Mouse (Mus musculus): ENCODE measurements around the gene Otulin.
A peak's percentile ranks its signal among the peaks of the same experiment; 100 is the strongest.

Otulin gene

DNA sequence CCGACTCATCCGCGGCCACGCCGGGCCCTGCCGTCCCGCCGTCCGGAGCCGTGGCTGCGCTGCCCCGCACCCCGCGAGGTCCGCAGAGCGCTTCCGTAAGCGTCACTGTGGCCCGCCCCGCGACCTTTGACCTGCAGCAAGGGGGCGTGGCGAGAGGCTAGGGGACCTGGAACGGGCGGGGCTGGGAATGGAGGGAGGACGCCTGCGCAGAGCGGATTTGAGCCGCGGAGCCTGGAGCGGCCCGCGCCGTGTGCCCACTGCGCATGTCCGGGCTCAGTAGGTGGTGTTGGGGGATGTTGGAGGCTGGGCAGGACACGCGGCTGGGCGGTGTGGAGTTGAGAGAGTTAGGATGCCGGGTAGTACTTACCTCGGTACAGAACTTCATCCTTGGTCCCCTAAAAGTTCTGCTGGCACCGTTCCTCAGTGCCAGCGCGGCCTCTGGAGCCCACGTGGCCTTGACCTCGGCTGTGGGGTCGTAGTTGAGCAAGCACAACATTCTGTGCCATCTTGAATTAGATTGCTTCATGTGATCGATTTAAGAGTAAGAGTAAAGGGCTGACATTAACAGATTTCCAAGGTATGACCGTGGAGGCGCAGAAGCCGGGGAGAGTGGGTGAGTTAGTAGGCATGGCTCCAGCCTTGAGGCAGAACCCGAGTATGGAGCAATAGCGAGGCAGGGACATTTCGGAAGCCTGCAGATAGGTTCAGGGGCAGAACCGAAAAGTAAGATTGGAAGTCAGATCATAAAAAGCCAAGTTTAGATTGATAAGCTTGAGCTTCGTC, at the start of gene Otulin:
Gene Otulin, minus strand, starts transcription at position 93 of the 783 bp plus-strand sequence.
- DNase-seq, result peak; percentile 99

GRCm38 (mm10) chr15:27678511-27678910, 48.0 kb upstream of the Otulin start:
- DNase-seq, result no peak

GRCm38 (mm10) chr15:27677801-27678200, 47.3 kb upstream of the Otulin start:
- DNase-seq, result no peak

DNA sequence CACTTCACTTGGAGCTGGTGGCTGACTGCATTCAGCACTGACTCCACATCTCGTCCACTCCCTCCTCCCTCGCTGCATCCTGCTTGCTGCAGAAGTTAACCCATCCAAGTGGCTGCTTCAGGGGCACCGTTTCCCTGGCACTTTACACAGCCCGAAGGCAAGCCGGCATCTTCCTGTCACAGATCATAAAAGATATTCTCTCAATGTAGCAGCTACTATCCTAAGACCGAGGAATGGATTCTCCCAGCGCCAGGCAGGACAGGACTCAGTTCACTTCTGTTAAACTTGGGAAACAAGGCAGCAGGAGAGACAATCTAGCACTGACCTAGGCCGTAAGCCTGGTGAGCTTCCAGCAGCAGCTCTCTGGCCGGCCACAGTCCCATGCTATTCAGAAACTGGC, 45.7 kb upstream of the Otulin start:
- no peak for DNase-seq

DNA sequence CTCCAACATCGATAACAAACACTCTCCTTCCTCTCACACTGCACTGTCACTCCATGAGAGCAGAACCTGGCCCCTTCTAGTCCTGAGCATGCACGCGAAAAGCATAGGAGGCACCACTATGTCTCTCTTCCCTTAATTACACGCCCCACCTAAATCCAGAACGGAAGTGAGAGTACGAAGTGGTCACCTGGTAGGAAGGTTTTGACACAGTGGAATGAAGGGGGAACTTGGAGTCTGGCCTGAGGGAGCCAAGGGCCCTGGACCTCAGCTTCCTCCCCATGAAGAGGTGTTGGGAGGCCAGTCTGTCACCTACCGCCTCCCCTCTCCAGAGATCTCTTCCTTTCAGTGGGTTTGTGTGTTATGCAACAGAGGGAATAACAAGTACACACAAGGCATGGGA, 44.6 kb upstream of the Otulin start:
- no peak for DNase-seq

- DNase-seq, result no peak
These were observed 43.5 kb upstream of the Otulin start for GRCm38 (mm10) chr15:27674041-27674440.

- no peak for DNase-seq
These were observed 42.7 kb upstream of the Otulin start for GRCm38 (mm10) chr15:27673151-27673550.

- no peak for DNase-seq
These were observed 41.8 kb upstream of the Otulin start for GRCm38 (mm10) chr15:27672259-27672658.

- no peak for DNase-seq
These were observed 41.2 kb upstream of the Otulin start for GRCm38 (mm10) chr15:27671612-27672245.

DNA sequence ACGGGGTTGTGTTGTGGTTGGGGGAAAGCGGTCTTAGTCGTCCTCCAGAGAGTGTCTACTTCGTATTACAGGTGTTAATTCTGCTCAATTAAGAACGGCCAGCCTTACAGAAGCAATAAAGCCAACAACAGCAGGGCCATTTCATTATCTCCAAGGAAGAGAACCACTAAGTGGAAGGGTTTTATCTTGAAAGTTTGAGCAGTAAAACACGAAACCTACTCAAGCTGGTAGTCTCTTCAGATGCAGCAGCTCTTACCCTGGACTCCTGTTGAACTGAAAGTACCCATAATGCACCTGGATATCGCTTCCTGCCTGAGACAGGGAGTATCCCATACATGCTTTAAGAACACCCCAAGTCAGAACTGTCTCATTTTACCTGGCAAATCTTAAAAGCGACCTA, 40.2 kb upstream of the Otulin start:
- no peak for DNase-seq

GRCm38 (mm10) chr15:27669931-27670411, 39.5 kb upstream of the Otulin start:
- no peak for DNase-seq

DNA sequence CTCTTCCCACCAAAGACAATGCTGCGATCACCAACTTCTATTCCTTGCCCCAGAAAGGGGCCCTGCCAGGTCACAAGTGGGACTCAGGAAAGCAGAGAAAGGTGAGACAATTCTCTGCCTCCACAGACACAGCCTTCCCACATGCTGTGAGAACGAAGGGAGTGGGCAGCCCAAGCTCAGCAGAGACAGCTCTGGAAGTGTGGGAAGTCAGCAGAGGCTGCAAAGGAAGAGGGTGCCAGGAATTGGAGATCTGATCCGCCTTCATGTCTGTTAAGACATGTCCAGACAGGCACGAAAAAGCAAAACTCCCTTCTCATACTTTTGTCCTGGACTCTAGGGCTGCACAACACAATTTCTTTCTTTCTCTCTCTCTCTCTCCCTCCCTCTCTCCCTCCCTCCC, 38.8 kb upstream of the Otulin start:
- DNase-seq, result no peak

DNA sequence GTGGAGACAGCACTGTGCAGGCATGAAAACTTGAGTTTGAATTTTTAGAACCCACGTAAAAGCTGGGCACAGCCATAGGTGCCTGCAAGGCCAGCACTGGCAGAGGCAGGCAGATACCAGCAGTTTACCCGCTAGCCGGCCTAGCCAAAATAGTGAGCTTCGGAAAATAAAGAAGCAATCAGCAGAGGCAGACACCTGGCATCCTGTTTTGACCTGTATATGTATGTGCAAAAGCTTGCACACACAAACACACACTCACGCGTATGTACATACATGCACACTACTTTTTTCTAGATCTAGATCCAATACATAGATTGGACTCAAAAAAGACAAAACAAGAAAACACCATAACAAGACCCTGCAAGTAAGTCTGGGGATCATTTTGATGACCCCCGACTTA, 38.1 kb upstream of the Otulin start:
- DNase-seq, result no peak

GRCm38 (mm10) chr15:27668001-27668461, 37.5 kb upstream of the Otulin start:
- DNase-seq, result no peak

DNA sequence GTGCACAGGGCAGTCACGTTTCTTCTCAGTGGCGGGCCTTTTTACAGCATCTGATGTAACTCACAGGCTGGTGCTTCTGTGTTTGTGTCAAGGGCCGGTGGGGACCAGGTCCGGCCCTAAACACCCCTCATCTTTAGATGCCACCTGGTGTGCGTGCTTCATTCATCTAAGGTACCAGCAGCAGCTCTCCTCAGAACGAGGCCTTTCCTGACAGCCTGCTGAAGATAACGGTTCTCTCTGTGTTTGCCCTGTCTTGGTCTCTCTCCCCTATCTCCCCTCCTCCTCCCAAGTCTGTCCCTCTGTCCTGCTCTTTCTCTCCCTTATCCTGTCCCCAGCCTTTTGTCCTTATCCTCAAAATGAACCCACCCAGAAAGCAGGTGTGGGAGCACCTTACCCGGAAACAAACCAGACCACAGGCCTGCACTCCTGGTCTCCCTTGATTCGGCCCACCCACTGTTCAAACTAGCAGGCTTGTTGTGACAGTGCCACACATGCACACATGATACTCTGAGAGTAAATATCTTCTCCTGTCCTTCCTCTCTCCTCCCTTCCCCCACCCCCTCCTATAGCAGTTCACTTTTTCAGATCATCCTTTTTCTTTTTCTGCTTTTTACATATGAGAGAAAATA, 36.5 kb upstream of the Otulin start:
- DNase-seq, result no peak

DNA sequence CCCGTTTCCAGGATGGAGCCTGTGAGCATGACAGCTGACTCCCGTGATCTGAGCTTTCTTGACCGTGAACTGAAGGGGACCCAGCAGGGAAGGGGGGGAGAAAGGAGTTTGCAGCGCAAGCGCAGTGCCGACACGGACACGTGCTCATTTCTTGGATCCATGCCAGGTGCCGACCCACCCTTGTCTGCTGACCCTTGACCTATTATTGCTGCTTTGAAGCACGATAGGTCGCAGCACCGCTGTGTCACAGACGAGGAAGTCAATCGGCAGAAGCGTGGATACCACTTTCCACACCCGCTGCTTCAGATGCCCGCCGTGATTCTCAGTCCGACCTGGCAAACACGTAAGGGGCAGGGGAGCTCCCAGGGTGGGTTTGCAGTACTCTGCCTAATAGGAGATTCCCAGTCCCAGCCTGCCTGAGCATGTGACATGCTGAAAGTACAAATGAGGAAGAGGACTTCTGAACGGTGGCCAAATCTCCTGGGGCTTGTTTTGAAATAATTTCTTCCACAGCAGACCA, 35.0 kb upstream of the Otulin start:
- peak; percentile 55 for DNase-seq

GRCm38 (mm10) chr15:27664126-27664525, 33.6 kb upstream of the Otulin start:
- DNase-seq, result no peak

DNA sequence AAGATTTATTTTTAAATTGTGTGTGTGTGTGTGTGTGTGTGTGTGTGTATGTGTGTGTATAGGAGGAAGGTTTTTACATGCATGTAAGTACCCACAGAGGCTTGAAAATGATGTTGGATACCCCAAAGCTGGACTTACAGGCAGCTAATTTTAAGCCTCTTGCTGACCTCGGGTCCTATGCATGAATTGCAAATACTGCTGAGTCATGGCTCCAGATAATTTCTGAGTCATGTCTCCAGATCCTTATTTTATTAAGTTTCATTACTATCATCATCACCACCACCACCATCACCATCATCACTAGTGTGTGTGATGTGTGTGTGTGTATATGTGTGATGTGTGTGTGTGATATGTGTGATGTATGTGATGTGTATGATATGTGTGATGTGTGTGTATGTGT, 32.2 kb upstream of the Otulin start:
- DNase-seq, result no peak

DNA sequence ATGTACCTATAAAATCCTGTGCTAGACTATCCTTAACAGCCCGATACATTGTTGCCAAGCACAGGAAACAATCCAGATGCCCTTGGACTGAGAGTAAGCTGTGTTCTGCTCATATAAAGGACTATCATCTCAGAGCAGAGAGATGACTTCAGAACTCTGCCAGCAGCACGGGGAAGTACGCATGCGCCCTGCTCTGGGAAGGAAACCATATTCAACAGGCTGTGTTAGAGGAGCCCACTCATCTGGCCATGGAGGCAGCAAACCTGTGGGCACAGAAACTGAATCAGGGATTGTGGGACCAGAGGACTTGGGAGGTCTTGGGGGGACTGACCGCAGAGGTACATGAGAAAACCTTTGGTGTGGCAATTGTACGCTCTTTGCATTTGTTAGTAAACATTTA, 31.2 kb upstream of the Otulin start:
- DNase-seq, result no peak

DNA sequence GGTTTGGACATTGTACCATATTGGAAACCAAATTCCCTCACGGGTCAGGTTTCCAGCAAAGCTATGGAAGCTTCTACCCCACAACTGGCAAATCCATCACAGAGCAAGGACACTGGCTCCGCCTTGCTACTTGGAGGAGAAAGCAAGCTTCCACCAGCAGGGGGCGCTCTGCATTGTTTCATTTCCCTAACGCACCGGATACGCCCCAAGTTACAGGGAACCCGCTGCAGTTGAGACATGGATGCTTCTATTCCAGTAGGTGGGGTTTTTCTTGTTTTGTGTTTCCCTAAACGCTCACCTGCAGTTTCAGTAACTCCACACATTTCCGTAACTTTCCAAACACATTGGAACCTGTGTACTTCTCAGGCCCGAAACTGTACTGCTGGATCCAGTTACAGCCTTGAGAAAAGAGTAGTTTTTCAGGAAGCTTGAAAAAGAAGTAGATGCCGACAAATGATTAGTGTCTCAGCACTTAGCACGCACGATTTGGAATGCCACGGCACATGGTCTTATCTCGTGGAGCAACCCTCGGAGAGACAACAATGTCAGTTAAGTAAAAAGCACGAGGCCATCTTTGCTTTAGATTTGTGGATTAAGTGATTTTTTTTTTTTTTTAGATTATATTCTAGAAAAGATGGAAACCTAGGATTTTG, 29.2 kb upstream of the Otulin start:
- peak; percentile 87 for DNase-seq

DNA sequence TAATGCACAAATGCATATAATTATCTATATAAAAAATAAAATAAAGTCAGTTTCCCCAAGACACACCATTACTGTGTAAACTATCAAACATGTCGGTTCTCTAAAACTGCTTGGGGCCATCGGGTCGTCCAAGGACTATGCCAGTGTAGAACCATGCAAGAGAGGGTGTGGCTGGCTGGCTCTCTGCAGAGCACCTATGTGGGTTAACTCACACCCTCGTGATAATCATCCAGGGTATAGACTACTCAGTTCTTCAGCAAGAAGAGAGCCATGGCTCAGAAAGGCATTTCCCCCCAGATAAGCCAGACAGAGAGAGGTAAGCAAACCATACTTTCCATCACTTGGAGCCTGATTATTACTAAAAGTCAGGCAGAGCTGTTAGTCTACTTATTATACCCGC, 28.6 kb upstream of the Otulin start:
- DNase-seq, result no peak

DNA sequence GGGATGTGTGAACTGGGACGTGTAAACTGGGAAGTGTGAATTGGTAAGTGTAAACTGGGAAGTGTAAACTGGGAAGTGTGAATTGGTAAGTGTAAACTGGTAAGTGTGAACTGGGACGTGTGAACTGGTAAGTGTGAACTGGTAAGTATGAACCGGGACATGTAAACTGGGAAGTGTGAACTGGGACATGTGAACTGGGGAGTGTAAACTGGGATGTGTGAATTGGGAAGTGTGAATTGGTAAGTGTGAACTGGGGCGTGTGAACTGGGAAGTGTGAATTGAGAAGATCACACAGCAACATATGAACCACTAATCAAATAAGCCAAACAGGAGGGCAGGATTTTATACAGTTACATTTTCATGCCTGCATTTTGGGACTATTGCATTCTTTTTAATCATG, 27.9 kb upstream of the Otulin start:
- DNase-seq, result no peak

- no peak for DNase-seq
These were observed 27.4 kb upstream of the Otulin start for GRCm38 (mm10) chr15:27657866-27658265.

Measured in kidney, postnatal 14 days (tissue).